Mouse (Mus musculus) left cerebral cortex, adult 11 months (tissue): ENCODE measurements around the gene Cc2d2a.
A peak's percentile ranks its signal among the peaks of the same experiment; 100 is the strongest.

ENCODE experiments used
- DNase-seq: peaks from one replicate; pipeline ENCODE4 v3.0.0; 2022; ENCODE audit warnings: low spot score

Cc2d2a gene

GRCm38 (mm10) chr5:43728375-43729165 lies 66.4 kb downstream of the Cc2d2a start:
- DNase-seq = peak; percentile 16

GRCm38 (mm10) chr5:43732381-43732780 lies 70.2 kb downstream of the Cc2d2a start:
- peak; percentile 35 for DNase-seq

- DNase-seq = no peak
Observed at GRCm38 (mm10) chr5:43744187-43744586, 82.0 kb downstream of the Cc2d2a start.

GRCm38 (mm10) chr5:43745156-43745555 lies 83.0 kb downstream of the Cc2d2a start:
- no peak for DNase-seq

- DNase-seq = no peak
Observed at GRCm38 (mm10) chr5:43748039-43748438, 85.9 kb downstream of the Cc2d2a start.

- DNase-seq = no peak
Observed at GRCm38 (mm10) chr5:43749092-43749491, 86.9 kb downstream of the Cc2d2a start.

GRCm38 (mm10) chr5:43770618-43771354 lies 108.6 kb downstream of the Cc2d2a start:
- DNase-seq = no peak

GRCm38 (mm10) chr5:43771555-43771954 lies 109.4 kb downstream of the Cc2d2a start:
- DNase-seq = no peak

GRCm38 (mm10) chr5:43776407-43776806 lies 114.3 kb downstream of the Cc2d2a start:
- DNase-seq = no peak

- DNase-seq = no peak
Observed at GRCm38 (mm10) chr5:43776993-43777392, 114.8 kb downstream of the Cc2d2a start.

GRCm38 (mm10) chr5:43778583-43778982 lies 116.4 kb downstream of the Cc2d2a start:
- DNase-seq = no peak

- DNase-seq = no peak
Observed at GRCm38 (mm10) chr5:43781423-43781976, 119.4 kb downstream of the Cc2d2a start.

- peak; percentile 67 for DNase-seq
Observed at GRCm38 (mm10) chr5:43781977-43782930, 120.1 kb downstream of the Cc2d2a start.

GRCm38 (mm10) chr5:43783996-43784395 lies 121.8 kb downstream of the Cc2d2a start:
- no peak for DNase-seq

GRCm38 (mm10) chr5:43786607-43787006 lies 124.5 kb downstream of the Cc2d2a start:
- DNase-seq = no peak

GRCm38 (mm10) chr5:43787976-43788752 lies 126.0 kb downstream of the Cc2d2a start:
- no peak for DNase-seq
